Mouse (Mus musculus): ENCODE data around the gene Mrpl9. TPM values are rescaled to one million over a fixed set of nuclear protein-coding genes. Genes with fewer than 3 reads are reported as not detected.

Mrpl9 gene
- polyA plus RNA-seq, 1 experiment from 2014 or later, result 67.5 TPM

DNA sequence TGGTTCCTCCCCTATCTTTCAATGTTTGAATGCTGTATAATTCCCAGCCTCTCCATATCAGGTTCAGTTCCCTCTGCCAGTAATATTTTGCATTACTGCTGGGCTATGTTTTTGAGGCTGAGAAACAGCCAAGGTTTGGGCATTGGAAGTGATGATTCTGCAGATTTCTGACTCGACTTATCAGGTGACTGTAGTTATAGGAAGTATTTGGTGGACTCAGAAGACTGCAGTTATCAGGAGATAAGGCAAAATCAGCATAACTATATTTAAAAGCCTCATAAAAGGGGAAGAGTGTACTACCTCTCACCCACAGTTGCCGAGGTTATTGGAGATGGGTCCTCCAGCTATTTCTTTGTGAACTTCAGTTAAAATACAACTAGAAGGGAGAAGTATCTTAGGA lies 12.1 kb upstream of the Mrpl9 start:
- H3K36me3 ChIP-seq, result peaks cover 23% of the 10 kb centered on the region
- no peak for ATAC-seq (ENCODE audit: low FRiP score)
- H3K9ac ChIP-seq, result no peak overlapping the region
- no peak overlapping the region for H3K4me3 ChIP-seq
- 80% methylated on average over 2 of the region's 2 CpGs for WGBS
- no peak overlapping the region for H3K4me2 ChIP-seq (replicated peaks)
- no peaks in the 10 kb centered on the region for H3K9me3 ChIP-seq (replicated peaks)
- H3K27me3 ChIP-seq, result no peaks in the 10 kb centered on the region
- no peak overlapping the region for H3K27ac ChIP-seq
- H3K4me1 ChIP-seq, result no peaks in the 10 kb centered on the region

DNA sequence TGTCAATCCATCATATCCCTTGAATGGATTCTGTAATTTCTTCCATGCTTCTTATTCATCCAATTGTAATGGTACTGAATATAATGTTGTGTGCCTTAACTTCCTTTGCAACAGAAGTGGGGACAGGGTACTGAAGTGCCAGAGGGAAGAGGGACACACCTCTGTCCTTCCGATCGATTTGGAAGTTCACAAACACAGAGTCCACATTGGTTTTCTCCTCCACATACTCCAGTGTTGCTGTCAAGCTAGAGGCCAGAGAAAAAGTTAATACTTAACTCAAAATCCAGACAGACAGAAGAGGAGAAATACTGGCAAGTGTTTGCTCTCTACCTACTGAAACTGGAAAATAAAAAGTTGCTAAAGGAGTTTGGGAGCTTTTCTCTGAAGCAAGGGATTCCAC lies 8.8 kb upstream of the Mrpl9 start:
- 91% methylated on average over 2 of the region's 2 CpGs for WGBS
- Histone ChIP-seq H3K9ac (no peak overlapping the region), H3K27ac (no peak overlapping the region), H3K36me3 (peaks cover 10% of the 10 kb centered on the region; the same call in 1 of the 2 replicates), H3K9me3 (replicated peaks) (no peaks in the 10 kb centered on the region), H3K27me3 (no peaks in the 10 kb centered on the region), H3K4me1 (no peaks in the 10 kb centered on the region), H3K4me3 (no peak overlapping the region), H3K4me2 (replicated peaks) (no peak overlapping the region)
- no peak for ATAC-seq (ENCODE audit: low FRiP score)

DNA sequence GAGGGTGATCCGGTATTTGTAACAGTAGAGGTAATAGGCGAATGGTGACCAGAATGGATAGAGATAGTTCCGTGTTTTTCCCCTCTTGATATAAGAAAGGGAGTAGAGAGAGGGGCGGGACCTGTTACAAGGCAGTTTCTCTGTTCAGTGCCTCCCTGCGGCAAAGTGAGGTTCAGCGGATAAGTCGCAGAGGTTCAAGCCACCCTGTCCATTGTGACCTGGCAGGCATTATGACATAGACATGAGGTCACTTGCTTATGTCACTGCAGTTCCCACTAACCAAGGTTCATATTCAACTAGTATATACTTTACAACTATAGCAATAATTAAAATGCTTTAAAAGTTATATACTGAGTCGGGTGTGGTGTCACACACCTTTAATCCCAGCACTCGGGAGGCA lies 6.7 kb upstream of the Mrpl9 start:
- WGBS, result 83% methylated on average over 9 of the region's 9 CpGs
- ATAC-seq (ENCODE audit: low FRiP score), result no peak
- Histone ChIP-seq H3K36me3 (no peaks in the 10 kb centered on the region), H3K27me3 (no peaks in the 10 kb centered on the region), H3K4me3 (no peak overlapping the region), H3K27ac (no peak overlapping the region), H3K9me3 (replicated peaks) (no peaks in the 10 kb centered on the region), H3K4me1 (no peaks in the 10 kb centered on the region), H3K9ac (no peak overlapping the region), H3K4me2 (replicated peaks) (no peak overlapping the region)

DNA sequence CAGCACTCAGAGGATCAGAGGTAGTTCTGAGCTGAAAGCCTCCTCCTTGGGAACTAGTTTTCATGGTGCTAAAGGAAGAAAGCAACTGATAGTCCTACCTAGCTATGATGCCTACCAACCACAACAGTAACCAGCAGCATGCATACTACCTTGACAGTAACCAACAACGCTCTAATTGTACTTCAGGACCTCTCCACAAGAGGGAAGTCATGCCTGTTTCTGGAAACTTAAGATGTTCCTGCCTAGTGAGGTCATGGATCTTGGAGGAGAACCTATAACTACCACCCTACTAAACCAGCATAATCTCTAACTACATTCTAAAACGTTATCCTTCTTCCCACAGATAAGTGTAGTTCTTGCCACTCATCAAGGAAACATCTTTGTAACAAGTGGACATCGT lies 1.9 kb upstream of the Mrpl9 start:
- Histone ChIP-seq H3K4me3 (no peak overlapping the region), H3K4me2 (replicated peaks) (no peak overlapping the region), H3K4me1 (peaks cover 8% of the 10 kb centered on the region), H3K9me3 (replicated peaks) (no peaks in the 10 kb centered on the region), H3K36me3 (peaks cover 11% of the 10 kb centered on the region), H3K9ac (no peak overlapping the region), H3K27me3 (no peaks in the 10 kb centered on the region), H3K27ac (no peak overlapping the region)
- 39% methylated on average over 3 of the region's 3 CpGs for WGBS
- ATAC-seq (ENCODE audit: low FRiP score), result no peak

DNA sequence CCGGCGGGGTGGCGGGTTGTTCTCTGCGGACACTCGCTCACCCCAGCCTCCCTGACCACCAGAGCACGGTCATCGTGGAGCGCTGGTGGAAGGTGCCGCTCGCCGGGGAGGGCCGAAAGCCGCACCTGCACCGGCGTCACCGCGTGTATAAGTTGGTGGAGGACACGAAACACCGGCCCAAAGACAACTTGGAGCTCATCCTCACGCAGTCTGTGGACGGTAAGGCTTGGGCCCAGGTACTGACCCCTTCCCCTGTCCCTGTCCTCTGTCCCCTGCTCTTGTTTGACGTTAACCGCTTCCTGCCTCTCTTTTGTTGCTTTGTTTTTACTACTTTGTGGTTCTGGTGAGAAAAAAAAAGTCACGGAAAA lies 463 bp downstream of the Mrpl9 start, which contains the start of gene Oaz3:
TSS of gene Oaz3 (minus strand) at position 319 of the 368 bp plus-strand sequence.
- WGBS, result under 1% methylated on average over 24 of the region's 24 CpGs
- Histone ChIP-seq H3K4me1 (peaks cover 8% of the 10 kb centered on the region), H3K9me3 (replicated peaks) (no peaks in the 10 kb centered on the region), H3K27ac (peak within 1 kb of the TSS; percentile 75), H3K36me3 (peaks cover 34% of the 10 kb centered on the region), H3K27me3 (no peaks in the 10 kb centered on the region), H3K4me2 (replicated peaks) (peak within 1 kb of the TSS; percentile 94), H3K9ac (peak within 1 kb of the TSS; percentile 93), H3K4me3 (peak within 1 kb of the TSS; percentile 95)
- peak; percentile 54 for ATAC-seq (ENCODE audit: low FRiP score)

DNA sequence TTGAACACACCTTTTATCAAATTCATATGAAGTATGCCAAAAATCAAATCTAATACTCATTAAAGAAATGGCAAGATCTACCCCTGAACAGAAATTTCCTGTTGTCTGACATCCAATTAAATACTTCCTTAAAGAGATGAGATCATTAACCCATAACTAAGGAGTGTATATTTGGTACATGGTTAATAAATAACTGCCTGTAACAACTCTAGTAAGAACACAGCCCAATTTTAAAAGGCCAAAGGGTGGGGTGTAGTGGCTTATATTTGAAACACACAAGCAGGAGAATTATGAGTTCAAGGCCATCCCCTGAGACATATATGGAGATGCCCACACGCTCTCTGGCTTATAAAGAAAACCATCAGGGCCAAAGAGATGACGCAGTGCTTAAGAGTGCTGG lies 6.3 kb downstream of the Mrpl9 start:
- Histone ChIP-seq H3K4me2 (replicated peaks) (no peak overlapping the region), H3K36me3 (peaks cover 46% of the 10 kb centered on the region), H3K4me3 (no peak overlapping the region), H3K27ac (no peak overlapping the region), H3K27me3 (no peaks in the 10 kb centered on the region), H3K9me3 (replicated peaks) (no peaks in the 10 kb centered on the region), H3K9ac (no peak overlapping the region), H3K4me1 (peaks cover under 1% of the 10 kb centered on the region)
- ATAC-seq (ENCODE audit: low FRiP score), result no peak
- 95% methylated on average over 2 of the region's 2 CpGs for WGBS

DNA sequence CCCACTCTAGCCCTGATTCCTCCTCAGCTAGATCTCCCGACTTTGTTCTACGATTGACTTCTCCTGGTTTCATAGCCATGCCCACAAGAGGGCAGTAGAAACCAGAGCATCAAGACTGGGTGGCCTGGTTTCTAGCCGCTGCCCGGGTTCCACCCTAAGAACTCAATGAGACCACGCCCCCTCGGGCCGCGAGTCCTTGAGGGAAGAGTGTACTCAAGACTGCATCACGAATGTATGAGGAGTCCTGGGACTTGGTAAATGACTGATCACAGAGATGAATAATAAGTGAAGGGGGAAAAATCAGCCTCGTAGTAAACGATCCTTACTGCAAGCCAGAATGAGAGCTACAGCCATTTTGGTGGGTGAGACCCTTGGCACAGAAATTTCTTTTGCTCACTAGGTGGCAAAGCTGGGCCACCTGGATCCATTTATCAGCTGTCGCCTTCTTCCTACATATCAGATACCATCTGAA lies 13.4 kb downstream of the Mrpl9 start:
- H3K4me3 ChIP-seq, result peak overlapping the region; percentile 32
- peak overlapping the region; percentile 51 for H3K4me2 ChIP-seq (replicated peaks)
- H3K27ac ChIP-seq, result no peak overlapping the region
- H3K4me1 ChIP-seq, result no peaks in the 10 kb centered on the region; the same call in 1 of the 2 replicates
- H3K9ac ChIP-seq, result no peak overlapping the region
- 0 out of 2 replicates have a peak, but pooled peaks cover 4% of the 10 kb centered on the region for H3K9me3 ChIP-seq (replicated peaks)
- no peaks in the 10 kb centered on the region for H3K36me3 ChIP-seq
- ATAC-seq (ENCODE audit: low FRiP score), result peak; percentile 91
- peaks cover 3% of the 10 kb centered on the region; the same call in 1 of the 2 replicates for H3K27me3 ChIP-seq
- WGBS, result 2% methylated on average over 12 of the region's 12 CpGs

DNA sequence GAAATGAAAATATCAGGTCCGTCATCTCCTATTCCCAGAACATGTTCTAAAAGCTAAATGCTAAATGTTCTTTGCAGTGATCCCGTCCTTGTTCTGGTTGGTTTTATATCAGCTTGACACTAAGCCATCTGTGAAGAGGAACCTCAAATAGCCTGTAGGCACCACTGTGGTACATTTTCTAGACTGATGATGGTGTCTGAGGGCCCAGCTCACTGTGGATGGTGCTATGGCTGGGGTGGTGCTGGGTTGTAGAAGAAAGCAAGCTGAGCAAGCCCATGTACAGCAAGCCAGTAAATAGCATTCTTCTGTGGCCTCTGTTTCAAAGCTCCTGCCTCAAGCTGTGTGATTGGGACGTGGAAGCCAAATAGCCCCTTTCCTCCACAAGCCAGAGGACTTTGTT lies 13.9 kb downstream of the Mrpl9 start:
- Histone ChIP-seq H3K27ac (no peak overlapping the region), H3K9ac (no peak overlapping the region), H3K36me3 (no peaks in the 10 kb centered on the region), H3K4me2 (replicated peaks) (peak overlapping the region; percentile 51; the same call in 1 of the 2 replicates), H3K4me3 (no peak overlapping the region), H3K27me3 (peaks cover 3% of the 10 kb centered on the region; the same call in 1 of the 2 replicates), H3K4me1 (no peaks in the 10 kb centered on the region; the same call in 1 of the 2 replicates), H3K9me3 (replicated peaks) (0 out of 2 replicates have a peak, but pooled peaks cover 4% of the 10 kb centered on the region)
- 82% methylated on average over 3 of the region's 3 CpGs for WGBS
- no peak for ATAC-seq (ENCODE audit: low FRiP score)

DNA sequence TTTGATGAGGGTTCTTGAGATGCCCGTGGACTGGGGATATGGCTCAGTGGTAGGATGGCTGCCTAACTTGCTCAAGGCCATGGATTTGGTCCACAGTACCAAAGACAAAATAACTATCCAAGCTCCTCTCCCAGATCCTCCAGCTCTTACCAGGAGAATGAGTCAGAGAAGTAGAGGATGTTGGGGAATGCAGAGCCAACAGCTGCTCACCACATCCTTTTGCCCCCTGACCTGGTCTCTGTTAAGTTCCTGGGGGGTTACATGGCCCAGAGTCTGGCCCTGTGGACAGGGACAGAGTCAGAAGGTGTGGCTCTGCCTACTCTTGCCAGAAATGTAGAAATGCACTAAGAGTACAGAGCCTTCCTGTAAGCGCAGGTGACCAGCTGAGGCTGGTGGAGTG lies 16.7 kb downstream of the Mrpl9 start:
- no peak overlapping the region for H3K9ac ChIP-seq
- H3K4me3 ChIP-seq, result no peak overlapping the region
- peaks cover 3% of the 10 kb centered on the region; the same call in 1 of the 2 replicates for H3K27me3 ChIP-seq
- no peak overlapping the region for H3K4me2 ChIP-seq (replicated peaks)
- H3K4me1 ChIP-seq, result peaks cover 15% of the 10 kb centered on the region
- 0 out of 2 replicates have a peak, but pooled peaks cover 4% of the 10 kb centered on the region for H3K9me3 ChIP-seq (replicated peaks)
- 95% methylated on average over 2 of the region's 2 CpGs for WGBS
- ATAC-seq (ENCODE audit: low FRiP score), result no peak
- H3K36me3 ChIP-seq, result no peaks in the 10 kb centered on the region
- H3K27ac ChIP-seq, result no peak overlapping the region

DNA sequence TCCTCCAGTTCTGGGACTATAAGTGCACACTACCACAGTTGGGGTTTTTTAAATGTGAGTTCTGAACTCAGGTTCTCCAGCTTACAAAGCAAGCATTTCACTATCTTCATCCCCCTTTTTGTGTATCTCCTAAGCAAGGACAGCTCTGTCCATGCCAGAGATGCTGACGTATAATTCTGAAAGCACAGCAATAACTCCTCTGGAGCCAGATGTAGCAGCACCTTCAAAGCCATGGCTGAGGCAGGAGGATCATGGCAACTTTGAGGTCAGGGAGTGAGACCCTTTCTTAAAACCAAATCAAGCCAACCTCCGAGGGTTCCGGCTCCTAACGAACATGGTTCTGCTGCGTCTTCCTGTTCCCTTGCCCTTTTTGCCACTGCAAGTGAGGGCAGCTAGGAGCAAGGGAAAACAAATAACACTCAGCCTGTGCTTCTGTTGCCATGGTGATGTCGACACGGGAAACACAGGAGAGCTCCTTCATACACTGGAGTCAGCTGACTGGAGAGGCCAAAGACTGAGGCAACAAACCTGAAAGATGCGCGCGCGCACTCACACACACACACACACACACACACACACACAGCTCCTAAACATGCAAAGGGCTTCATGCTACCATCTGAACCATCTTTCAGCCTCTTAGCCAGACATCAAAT lies 20.9 kb downstream of the Mrpl9 start:
- peak overlapping the region; percentile 73 for H3K27ac ChIP-seq

DNA sequence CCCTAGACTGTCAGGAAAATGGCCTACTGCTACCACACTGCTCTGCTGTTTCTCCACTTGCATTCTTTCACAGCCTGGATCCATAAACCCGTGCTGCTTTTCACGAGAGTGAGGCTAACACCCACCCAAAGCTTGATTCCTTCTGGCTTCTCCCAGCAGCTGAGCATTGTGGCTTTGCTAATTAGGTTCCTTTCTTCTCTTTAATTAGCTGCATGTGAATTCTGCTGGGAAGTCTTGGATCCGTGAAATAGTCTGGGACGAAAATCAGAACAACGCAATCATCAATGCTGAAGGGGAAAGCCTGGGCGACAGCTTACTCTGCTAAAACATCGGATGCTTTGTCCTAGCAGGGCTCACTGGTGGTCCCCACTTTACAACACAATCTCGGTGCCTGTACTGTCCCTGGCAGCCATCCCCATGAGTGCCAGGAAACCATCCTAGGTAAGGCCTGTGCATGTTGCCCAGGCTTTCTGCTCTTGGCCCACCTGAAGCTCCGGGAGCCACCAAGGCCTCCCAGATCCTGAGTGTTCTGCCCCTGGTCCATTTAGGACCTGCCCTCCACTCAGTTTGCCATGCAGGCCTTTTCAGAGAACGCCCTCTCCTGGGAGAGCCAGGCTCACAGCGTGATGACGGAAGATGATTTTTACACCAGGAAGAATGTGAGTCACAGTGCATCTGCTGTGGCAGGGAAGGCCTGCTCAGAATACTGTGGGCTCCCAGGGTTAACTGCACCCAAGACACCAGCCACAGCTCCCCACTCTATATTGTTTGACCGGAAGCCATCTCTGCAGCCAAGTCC lies 22.7 kb downstream of the Mrpl9 start:
- Histone ChIP-seq H3K27ac (peak overlapping the region; percentile 86), H3K4me1 (peaks cover 34% of the 10 kb centered on the region), H3K9me3 (replicated peaks) (no peaks in the 10 kb centered on the region), H3K4me2 (replicated peaks) (no peak overlapping the region), H3K9ac (no peak overlapping the region), H3K36me3 (no peaks in the 10 kb centered on the region), H3K27me3 (no peaks in the 10 kb centered on the region), H3K4me3 (no peak overlapping the region)
- peak; percentile 53 for ATAC-seq (ENCODE audit: low FRiP score)
- WGBS, result 51% methylated on average over 13 of the region's 13 CpGs

More for the DNA sequence above, 20.9 kb downstream of the Mrpl9 start:
- 0 out of 2 replicates have a peak, but pooled peaks cover under 1% of the 10 kb centered on the region for H3K9me3 ChIP-seq (replicated peaks)
- H3K4me1 ChIP-seq, result peaks cover 33% of the 10 kb centered on the region
- WGBS, result 40% methylated on average over 11 of the region's 11 CpGs
- no peak overlapping the region for H3K4me3 ChIP-seq
- H3K9ac ChIP-seq, result peak overlapping the region; percentile 8; the same call in 1 of the 2 replicates
- H3K36me3 ChIP-seq, result no peaks in the 10 kb centered on the region
- ATAC-seq (ENCODE audit: low FRiP score), result peak; percentile 88
- H3K27me3 ChIP-seq, result no peaks in the 10 kb centered on the region
- H3K4me2 ChIP-seq (replicated peaks), result 0 out of 2 replicates have a peak overlapping the region, but pooled peaks have one; percentile 13

DNA sequence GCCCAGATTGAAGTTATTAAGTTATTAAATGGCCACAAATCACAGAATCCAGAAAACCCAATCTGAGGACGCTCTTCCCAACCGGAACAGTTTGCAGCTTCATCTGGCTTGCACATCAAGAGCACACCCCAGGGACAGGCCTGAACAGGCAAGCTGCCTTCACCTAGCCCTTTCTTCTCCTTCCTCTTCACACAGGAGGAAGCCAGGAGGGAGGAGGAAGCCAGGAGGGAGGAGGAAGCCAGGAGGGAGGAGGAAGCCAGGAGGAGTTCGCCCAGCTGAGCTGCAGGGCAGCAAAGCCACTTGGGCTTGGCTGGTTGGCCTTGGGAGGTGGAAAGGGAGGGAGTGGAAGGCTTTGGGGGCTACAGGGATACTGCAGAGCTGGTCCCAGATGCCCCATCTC lies 25.8 kb downstream of the Mrpl9 start:
- H3K36me3 ChIP-seq, result no peaks in the 10 kb centered on the region
- H3K9ac ChIP-seq, result no peak overlapping the region
- no peak overlapping the region for H3K27ac ChIP-seq
- no peaks in the 10 kb centered on the region for H3K9me3 ChIP-seq (replicated peaks)
- H3K27me3 ChIP-seq, result no peaks in the 10 kb centered on the region
- H3K4me3 ChIP-seq, result no peak overlapping the region
- ATAC-seq (ENCODE audit: low FRiP score), result no peak
- H3K4me1 ChIP-seq, result peaks cover 38% of the 10 kb centered on the region
- H3K4me2 ChIP-seq (replicated peaks), result no peak overlapping the region
- 49% methylated on average over 3 of the region's 3 CpGs for WGBS

Data from hindbrain, embryonic 12.5 days (tissue).